Mouse (Mus musculus) midbrain, postnatal 0 days (tissue): ENCODE results near the gene Ip6k1. TPM values are rescaled to one million over a fixed set of nuclear protein-coding genes. Genes with fewer than 3 reads are reported as not detected.
A peak's percentile ranks its signal among the peaks of the same experiment; 100 is the strongest.

Experiments
- ATAC-seq: fragments of 200-750 bp; cut with Nextera tagmentation; 2 replicates; pipeline ENCODE4 v1.8.0; 2017; ENCODE audit warnings: moderate number of reproducible peaks, mild to moderate bottlenecking, moderate TSS enrichment, moderate library complexity; ENCODE audit not compliant: low FRiP score
- DNase-seq: peaks from one replicate; pipeline ENCODE4 v3.0.0-alpha.2; 2015; ENCODE audit warnings: low spot score
- H3K27ac ChIP-seq: fragments of 300-500 bp; sonication (generic); 2 replicates; pipeline ENCODE4 v1.5.1; 2014; ENCODE audit warnings: low read depth, mild to moderate bottlenecking, low read length, mixed read lengths
- H3K27me3 ChIP-seq: fragments of 300-500 bp; sonication (generic); 2 replicates; pipeline ENCODE4 v1.6.1; 2014; ENCODE audit warnings: low read length, control low read depth, mixed read lengths; ENCODE audit not compliant: insufficient read depth
- H3K36me3 ChIP-seq: fragments of 300-500 bp; sonication (generic); 2 replicates; pipeline ENCODE4 v1.6.1; 2014; ENCODE audit warnings: low read length, control low read depth, mixed read lengths; ENCODE audit not compliant: insufficient read depth
- H3K4me1 ChIP-seq: fragments of 300-500 bp; sonication (generic); 2 replicates; pipeline ENCODE4 v1.6.1; 2014; ENCODE audit warnings: mild to moderate bottlenecking, control low read depth, antibody characterized with exemption, low read length, mixed read lengths; ENCODE audit not compliant: insufficient read depth
- H3K4me2 ChIP-seq: fragments of 300-500 bp; sonication (generic); 2 replicates; pipeline ENCODE4 v1.6.1; 2014; ENCODE audit warnings: low read depth, mild to moderate bottlenecking, low read length, mixed read lengths; ENCODE audit not compliant: poor library complexity, severe bottlenecking
- H3K4me3 ChIP-seq: fragments of 300-500 bp; sonication (generic); 2 replicates; pipeline ENCODE4 v1.5.1; 2014; ENCODE audit warnings: low read depth, mild to moderate bottlenecking, low read length, moderate library complexity
- H3K9ac ChIP-seq: fragments of 300-500 bp; sonication (generic); replicated peaks from 2 replicates; pipeline ENCODE4 v1.6.1; 2014; ENCODE audit warnings: mild to moderate bottlenecking, low read length, moderate library complexity, mixed read lengths; ENCODE audit not compliant: poor library complexity, severe bottlenecking
- H3K9me3 ChIP-seq: fragments of 300-500 bp; sonication (generic); 2 replicates; pipeline ENCODE4 v1.6.1; 2016; ENCODE audit warnings: low read length, control low read depth
- CTCF ChIP-seq: IDR thresholded peaks from 2 replicates; pipeline ENCODE4 v1.5.1; 2016; ENCODE audit warnings: antibody characterized with exemption, mild to moderate bottlenecking
- WGBS: fragments of 180-500 bp; shearing (Covaris S2); extraction: QIAGEN DNeasy Blood & Tissue Kit; methylation state at CpG from one replicate; pipeline ENCODE4 v1.1.7; 2014; 5-methylcytosine and 5-hydroxymethylcytosine counted together
- polyA plus RNA-seq: library from polyadenylated mRNA; unstranded; fragments of >200 nt; fragmentation: Nextera tagmentation; extraction: Ambion mirVana; gene quantifications from 2 replicates; pipeline ENCODE4 v1.2.1, GENCODE M21; 2015
- total RNA-seq: library from RNA; depleted of rRNA; stranded (reverse); fragments of >200 nt; gene quantifications from 2 replicates; pipeline ENCODE4 v1.2.3, GENCODE M21; 2014

Ip6k1 gene
- total and polyA plus RNA-seq, 2 experiments from 2014 or later: 94.1 to 249 TPM

DNA sequence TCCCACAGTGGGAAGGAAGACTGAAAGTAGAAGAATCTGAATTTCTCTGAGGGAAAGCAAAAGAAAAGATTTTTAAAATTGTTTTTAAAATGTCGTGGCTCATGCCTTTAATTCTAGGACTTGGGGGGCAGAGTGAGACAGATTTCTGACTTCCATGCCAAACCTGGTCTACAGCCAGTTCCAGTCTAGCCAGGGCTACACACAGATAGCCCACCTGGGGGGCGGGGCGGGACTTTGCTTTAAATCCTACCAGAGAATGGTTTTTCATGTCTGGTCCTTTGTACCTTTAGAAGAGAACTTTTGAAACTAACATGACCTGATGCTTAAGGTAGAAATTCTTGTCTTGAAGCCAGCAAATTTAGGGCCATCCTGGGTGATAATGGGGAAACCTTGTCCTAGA is 20.9 kb downstream of the Ip6k1 start:
- H3K27ac ChIP-seq: no peak overlapping the region
- H3K4me3 ChIP-seq: no peak overlapping the region
- DNase-seq: no peak
- H3K27me3 ChIP-seq: no peaks in the 10 kb centered on the region
- H3K4me2 ChIP-seq: no peak overlapping the region
- no peak for TF ChIP-seq CTCF
- no peaks in the 10 kb centered on the region for H3K4me1 ChIP-seq
- WGBS: 91% methylated on average over 3 of the region's 3 CpGs
- no peaks in the 10 kb centered on the region for H3K9me3 ChIP-seq
- no peak for ATAC-seq
- H3K9ac ChIP-seq: no peak overlapping the region
- H3K36me3 ChIP-seq: peaks cover 16% of the 10 kb centered on the region

DNA sequence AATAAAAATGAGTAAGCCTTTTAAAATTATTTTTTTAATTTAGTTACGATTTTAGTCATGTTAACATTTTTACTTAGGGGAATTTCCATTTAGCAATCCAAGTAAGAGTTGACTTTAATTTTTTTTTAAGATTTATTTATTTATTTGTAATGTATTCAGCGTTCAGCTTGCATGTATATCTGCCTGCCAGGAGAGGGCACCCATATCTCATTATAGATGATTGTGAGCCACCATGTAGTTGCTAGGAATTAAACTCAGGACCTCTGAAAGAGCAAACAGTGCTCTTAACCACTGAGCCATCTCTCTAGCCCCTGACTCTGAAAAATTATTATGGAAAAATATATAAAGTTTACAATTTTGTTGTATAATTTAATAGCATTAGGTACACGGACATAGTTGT is 24.3 kb downstream of the Ip6k1 start:
- Histone ChIP-seq H3K4me2 (no peak overlapping the region), H3K27me3 (no peaks in the 10 kb centered on the region), H3K27ac (no peak overlapping the region), H3K36me3 (peaks cover 16% of the 10 kb centered on the region), H3K9ac (no peak overlapping the region), H3K9me3 (no peaks in the 10 kb centered on the region), H3K4me1 (no peaks in the 10 kb centered on the region), H3K4me3 (no peak overlapping the region)
- no peak for DNase-seq
- WGBS: 92% methylated on average over 3 of the region's 3 CpGs
- TF ChIP-seq CTCF: peak; percentile 49
- no peak for ATAC-seq

DNA sequence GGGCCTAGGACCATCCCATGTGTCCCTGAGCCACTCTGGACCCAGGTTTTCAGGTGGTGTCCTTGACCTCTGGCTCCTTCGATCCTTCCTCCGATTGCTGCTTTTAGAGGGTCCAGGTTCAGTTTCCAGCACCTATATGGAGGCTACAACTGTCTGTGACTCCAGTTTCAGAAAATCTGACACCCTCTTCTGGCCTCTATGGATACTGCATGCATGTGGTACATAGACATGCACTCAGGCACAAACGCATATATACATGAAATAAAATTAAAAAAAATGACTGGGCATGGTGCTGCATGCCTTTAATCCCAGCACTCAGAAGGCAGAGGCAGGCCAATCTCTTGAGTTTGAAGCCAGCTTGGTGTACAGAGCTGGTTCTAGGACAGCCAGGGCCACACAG is 25.6 kb downstream of the Ip6k1 start:
- no peaks in the 10 kb centered on the region for H3K27me3 ChIP-seq
- WGBS: 99% methylated on average over 3 of the region's 3 CpGs
- H3K9me3 ChIP-seq: no peaks in the 10 kb centered on the region
- H3K27ac ChIP-seq: no peak overlapping the region
- ATAC-seq (no peak), DNase-seq (no peak)
- TF ChIP-seq CTCF: 0 out of 2 replicates have a peak, but pooled peaks have one; percentile 8
- no peak overlapping the region for H3K9ac ChIP-seq
- H3K36me3 ChIP-seq: peaks cover 21% of the 10 kb centered on the region
- no peak overlapping the region for H3K4me2 ChIP-seq
- no peak overlapping the region for H3K4me3 ChIP-seq
- H3K4me1 ChIP-seq: no peaks in the 10 kb centered on the region

DNA sequence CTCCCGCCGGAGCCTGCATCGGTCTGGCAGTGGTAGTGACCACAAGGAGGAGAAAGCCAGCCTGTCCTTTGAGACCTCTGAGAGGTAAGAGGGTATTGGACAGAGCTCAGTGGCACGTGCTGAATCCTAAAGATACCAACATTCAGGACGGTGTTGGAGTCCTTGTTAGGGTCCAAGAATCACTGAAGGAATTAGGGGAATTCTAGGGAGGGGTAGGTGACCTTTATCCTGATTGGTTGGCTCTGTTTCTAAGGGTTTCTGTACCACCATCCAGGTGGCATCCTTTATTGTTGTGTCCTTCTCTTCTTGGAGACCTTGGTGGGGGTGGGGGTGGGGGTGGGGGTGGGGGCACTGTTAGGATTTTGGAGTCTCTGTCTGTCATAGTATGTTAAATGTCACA is 29.8 kb downstream of the Ip6k1 start:
- Histone ChIP-seq H3K36me3 (peaks cover 29% of the 10 kb centered on the region), H3K4me2 (no peak overlapping the region), H3K9me3 (no peaks in the 10 kb centered on the region), H3K4me3 (no peak overlapping the region), H3K4me1 (no peaks in the 10 kb centered on the region), H3K27ac (no peak overlapping the region), H3K9ac (no peak overlapping the region), H3K27me3 (no peaks in the 10 kb centered on the region)
- 91% methylated on average over 5 of the region's 5 CpGs for WGBS
- ATAC-seq (no peak), DNase-seq (no peak)
- TF ChIP-seq CTCF: no peak

DNA sequence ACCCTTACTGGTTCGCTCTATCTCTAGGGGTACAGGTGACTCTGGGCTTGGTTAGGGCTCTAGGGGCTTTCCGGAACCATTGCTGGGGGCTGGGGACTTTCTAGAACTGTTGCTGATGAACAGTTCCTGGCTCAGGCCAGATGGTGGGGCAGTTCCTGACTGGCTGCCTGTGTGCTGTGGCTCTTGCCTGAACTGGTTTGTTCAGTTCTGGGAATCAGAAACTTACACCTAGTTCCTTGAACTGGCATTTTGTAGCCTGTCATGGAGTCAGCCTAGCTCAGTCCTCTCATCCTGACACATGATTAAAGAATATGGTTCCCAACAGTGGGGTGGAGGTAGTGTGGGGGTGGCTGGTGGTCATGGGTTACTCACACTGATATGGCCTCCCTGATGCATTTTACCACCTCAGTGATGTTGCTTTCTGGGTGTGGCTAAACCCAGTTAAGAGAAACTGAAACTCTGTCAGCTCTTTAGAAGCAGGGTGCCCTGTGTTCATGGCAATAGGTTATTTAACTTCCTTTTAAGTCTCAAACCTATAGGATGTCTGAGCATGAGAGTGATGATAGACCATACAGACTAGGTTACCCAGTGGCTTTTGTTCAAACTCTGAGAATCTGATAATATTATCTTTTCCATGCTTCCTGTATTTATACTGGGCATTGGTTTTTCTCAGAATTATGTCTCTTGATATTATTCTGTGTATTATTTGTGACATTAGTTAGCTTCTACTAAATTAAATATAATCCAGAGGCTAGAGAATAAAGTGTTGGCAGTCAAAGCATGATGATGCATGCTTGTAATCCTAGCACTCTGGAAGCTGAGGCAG is 33.2 kb downstream of the Ip6k1 start:
- Histone ChIP-seq H3K4me2 (no peak overlapping the region), H3K4me3 (no peak overlapping the region), H3K27ac (no peak overlapping the region), H3K36me3 (peaks cover 32% of the 10 kb centered on the region), H3K9ac (no peak overlapping the region), H3K27me3 (no peaks in the 10 kb centered on the region), H3K9me3 (no peaks in the 10 kb centered on the region), H3K4me1 (no peaks in the 10 kb centered on the region)
- 97% methylated on average over 2 of the region's 2 CpGs for WGBS
- no peak for TF ChIP-seq CTCF
- DNase-seq (no peak), ATAC-seq (no peak)

DNA sequence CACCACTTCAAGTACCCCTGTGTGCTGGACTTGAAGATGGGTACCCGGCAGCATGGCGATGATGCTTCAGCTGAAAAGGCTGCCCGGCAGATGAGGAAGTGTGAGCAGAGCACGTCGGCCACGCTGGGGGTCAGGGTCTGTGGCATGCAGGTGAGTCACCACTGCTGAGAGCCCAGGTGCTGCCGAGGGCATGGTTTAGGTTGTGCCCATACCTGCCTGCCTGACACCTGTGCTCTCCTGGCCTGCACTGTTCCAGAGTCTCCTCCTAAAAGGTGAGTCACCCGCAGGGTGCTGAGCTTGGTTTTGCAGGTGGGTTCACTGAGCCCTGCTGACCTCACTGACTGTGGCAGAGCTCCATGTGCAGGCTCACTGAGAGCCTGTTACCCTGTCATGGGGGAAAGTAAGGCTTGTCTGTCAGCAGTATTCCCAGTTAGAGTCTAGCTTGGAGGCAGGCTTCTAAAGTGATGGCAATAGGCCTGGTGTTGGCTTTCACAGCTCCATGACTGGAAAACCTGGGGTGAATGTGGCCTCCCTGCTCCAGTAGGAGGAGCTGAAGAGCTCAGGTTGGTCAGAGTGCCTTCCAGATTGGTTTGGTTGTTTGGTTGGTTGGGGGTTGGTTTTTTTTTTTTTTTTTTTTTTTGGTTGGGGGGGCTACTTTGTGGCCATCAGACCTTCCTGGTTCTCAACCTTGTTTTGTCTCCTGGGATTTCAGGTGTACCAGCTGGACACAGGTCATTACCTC is 42.6 kb downstream of the Ip6k1 start:
- H3K4me3 ChIP-seq: no peak overlapping the region
- H3K9ac ChIP-seq: no peak overlapping the region
- H3K36me3 ChIP-seq: peaks cover 52% of the 10 kb centered on the region
- ATAC-seq (no peak), DNase-seq (no peak)
- peak; percentile 42 for TF ChIP-seq CTCF
- no peaks in the 10 kb centered on the region for H3K27me3 ChIP-seq
- no peak overlapping the region for H3K4me2 ChIP-seq
- no peaks in the 10 kb centered on the region for H3K9me3 ChIP-seq
- H3K4me1 ChIP-seq: peaks cover 3% of the 10 kb centered on the region; the same call in 1 of the 2 replicates
- no peak overlapping the region for H3K27ac ChIP-seq
- WGBS: 97% methylated on average over 8 of the region's 8 CpGs
